In genomic region chr5:53976497-53976896, GRCm38 (mm10) we compare ENCODE assay signal across 16 mouse cellular contexts.
"Had no signal": no experiment of that assay in that cellular context is flagged by ENCODE, and none has a peak within 500 bp of the region (broad histone marks: within the 10 kb centered on the region; RNA-seq: fewer than 3 reads in every experiment).

No protein-coding gene starts in this region.

- H3K9ac ChIP-seq: limb, embryonic 15.5 days; liver, embryonic 12.5 days; lung, embryonic 14.5 days; midbrain, embryonic 15.5 days had no signal

- H3K36me3 ChIP-seq: limb, embryonic 15.5 days; liver, embryonic 12.5 days; midbrain, embryonic 15.5 days had no signal

- H3K27ac ChIP-seq: limb, embryonic 15.5 days; liver, embryonic 12.5 days; macrophage; midbrain, embryonic 15.5 days had no signal

- H3K27me3 ChIP-seq: limb, embryonic 15.5 days; midbrain, embryonic 15.5 days had no signal

- ATAC-seq: liver, embryonic 12.5 days; midbrain, embryonic 15.5 days had no signal

- DNase-seq: kidney, adult 8-10 months; kidney, postnatal 25 days; layer of hippocampus, adult 9-11 months; layer of hippocampus, postnatal 36 days; lung, embryonic 14.5 days; lung, postnatal 14 days; right cerebral cortex, postnatal 4 days; spleen, adult 18-20 months; thymus, adult 18-20 months; thymus, postnatal 14 days had no signal

- H3K4me1 ChIP-seq: limb, embryonic 15.5 days; liver, embryonic 12.5 days; midbrain, embryonic 15.5 days had no signal

- H3K4me3 ChIP-seq: limb, embryonic 15.5 days; liver, embryonic 12.5 days; megakaryocyte, embryonic 14.5 days; midbrain, embryonic 15.5 days had no signal

- H3K9me3 ChIP-seq: limb, embryonic 15.5 days; liver, embryonic 12.5 days; megakaryocyte, embryonic 14.5 days; midbrain, embryonic 15.5 days had no signal

- H3K4me2 ChIP-seq: limb, embryonic 15.5 days; liver, embryonic 12.5 days; lung, embryonic 14.5 days; midbrain, embryonic 11.5 days; midbrain, embryonic 15.5 days had no signal
